Mouse (Mus musculus) kidney, adult 2 months (tissue): Measurements from ENCODE around the gene Pawr.

ENCODE experiments used
- CTCF ChIP-seq: fragments of 200-500 bp; conservative IDR thresholded peaks from 2 replicates; pipeline ENCODE4 v1.5.1; 2011; ENCODE audit warnings: low read depth, mild to moderate bottlenecking, control low read depth, low read length, moderate library complexity, mixed read lengths; ENCODE audit not compliant: insufficient read depth, insufficient read length
- POLR2A ChIP-seq: fragments of 200-500 bp; IDR thresholded peaks from one replicate; pipeline ENCODE4 v1.6.1; 2011; ENCODE audit warnings: low read depth, low read length, control low read depth

GRCm38 (mm10) chr10:108452421-108452820 lies 120.5 kb downstream of the Pawr start:
- TF ChIP-seq CTCF (no peak), POLR2A (no peak)
